Mouse (Mus musculus) CD8-positive naive resting alpha-beta T cell, adult 57 days (primary cell): ENCODE data around the gene Myl3. TPM values are rescaled to one million over a fixed set of nuclear protein-coding genes. Genes with fewer than 3 reads are reported as not detected.

ENCODE experiments used
- total RNA-seq: library from RNA; stranded (reverse); gene quantifications from one replicate; pipeline ENCODE4 v1.2.4, GENCODE M21; 2023

The Myl3 gene
- not detected for total RNA-seq

DNA sequence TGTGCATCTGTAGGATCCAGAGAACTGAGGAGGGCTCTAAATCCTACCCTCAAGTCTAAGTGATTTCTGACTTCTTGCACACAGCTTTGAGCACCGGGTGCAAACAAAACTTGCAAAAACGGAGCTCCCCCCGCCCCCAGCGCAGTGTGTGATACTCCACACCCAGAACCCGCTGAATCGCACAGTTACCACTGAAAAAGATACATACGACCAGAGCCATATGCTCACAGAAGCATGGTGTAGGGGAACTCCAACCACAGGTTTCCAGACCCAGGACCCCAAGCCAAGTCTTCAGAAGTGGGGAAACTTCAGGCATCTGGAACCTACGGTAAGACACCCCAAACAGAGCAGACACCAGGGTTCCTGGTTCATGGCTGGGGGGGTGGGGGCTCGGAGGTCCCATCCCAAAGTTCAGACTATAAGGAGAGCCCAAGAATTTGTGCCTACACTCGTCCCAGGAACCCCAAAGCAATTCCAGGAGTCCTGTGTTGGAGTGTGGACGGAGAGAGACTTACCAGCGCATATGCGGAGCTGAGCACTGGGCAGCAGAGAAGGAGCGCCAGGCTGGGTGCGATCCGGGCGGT, at the start of gene Myl3:
Gene Myl3 (plus strand): TSS at position 151 of the 584 bp plus-strand sequence.

DNA sequence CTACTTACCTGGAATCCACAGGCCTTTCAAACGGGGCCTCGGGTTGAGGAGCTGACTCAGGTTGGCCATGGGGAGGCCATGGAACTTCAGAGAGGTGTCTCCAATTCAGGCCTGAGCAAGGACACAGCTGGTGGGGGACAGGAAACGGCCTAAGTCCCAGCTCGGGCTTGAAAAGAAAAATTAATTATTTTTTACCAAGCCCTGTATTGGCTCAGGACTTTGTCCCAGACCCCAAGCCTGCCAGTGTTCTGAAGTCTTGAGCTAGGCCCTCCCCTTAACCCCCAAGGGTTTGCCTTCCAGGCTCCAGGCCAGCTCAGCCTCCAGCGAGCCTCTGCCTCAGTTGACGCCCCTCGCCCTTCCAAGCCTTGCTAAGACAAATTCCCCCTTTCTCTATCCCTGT, 5.3 kb downstream of the Myl3 start, which contains the start of gene Pth1r:
Gene Pth1r (minus strand): TSS at position 185 of the 400 bp plus-strand sequence.

DNA sequence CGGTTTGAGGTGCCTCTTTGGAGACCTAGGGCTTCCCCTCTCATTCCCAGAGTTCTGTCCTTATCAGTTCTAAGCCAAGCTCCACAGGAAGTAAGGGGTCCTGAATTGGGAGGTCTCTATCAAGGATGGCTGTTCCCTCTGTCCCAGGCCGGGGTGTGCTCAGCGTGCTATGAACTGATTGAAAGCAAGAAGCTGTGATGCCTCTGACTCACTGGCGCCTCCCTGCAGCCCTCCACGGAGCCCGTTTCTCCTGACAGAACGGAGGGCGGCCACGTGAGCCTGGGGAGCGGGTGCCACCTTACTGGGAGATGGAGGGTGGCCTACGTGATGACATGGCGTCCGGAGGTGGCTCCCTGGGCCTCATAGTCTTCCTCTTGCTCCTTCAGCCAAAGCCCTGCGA, 56.2 kb downstream of the Myl3 start, which contains the start of gene Prss42:
Gene Prss42 (plus strand): TSS at position 301 of the 400 bp plus-strand sequence.

DNA sequence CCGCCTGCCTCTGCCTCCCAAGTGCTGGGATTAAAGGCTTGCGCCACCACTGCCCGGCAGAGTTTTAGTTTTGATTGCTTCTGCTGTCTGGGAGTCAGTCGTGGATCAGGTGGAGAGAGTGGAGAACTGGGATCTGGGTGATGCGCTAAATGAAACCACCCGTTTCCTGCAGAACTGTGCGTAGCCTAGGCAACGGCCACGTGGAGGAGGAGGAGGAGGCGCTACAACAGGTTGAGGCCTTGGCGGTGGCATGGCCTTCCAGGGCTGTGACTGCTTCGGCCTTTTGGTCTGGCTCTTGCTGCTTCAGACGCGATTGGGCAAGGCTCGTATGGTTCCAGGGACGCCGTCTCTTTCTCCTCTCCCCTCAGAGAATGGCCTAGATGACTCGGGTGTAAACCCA, 72.1 kb downstream of the Myl3 start, which contains the start of gene Prss44:
Gene Prss44 (plus strand): TSS at position 206 of the 400 bp plus-strand sequence.

Other genes starting within 250 kb of the Myl3 start
- 130 TPM for gene Setd2, start 209.3 kb upstream of the Myl3 start, total RNA-seq
- 5.8 TPM for gene Nradd, start 117.4 kb upstream of the Myl3 start, total RNA-seq
- gene Nbeal2, start 87.7 kb upstream of the Myl3 start, total RNA-seq: 85.6 TPM
- 86.0 TPM for gene Ccdc12, start 85.4 kb upstream of the Myl3 start, total RNA-seq
- gene Pth1r, start 5.3 kb downstream of the Myl3 start, total RNA-seq: not detected
- not detected for gene Prss42, start 56.3 kb downstream of the Myl3 start, total RNA-seq
- gene Prss44, start 72.1 kb downstream of the Myl3 start, total RNA-seq: not detected
- gene Prss43, start 84.8 kb downstream of the Myl3 start, total RNA-seq: not detected
- gene Prss45, start 92.7 kb downstream of the Myl3 start, total RNA-seq: not detected
- gene Prss46, start 102.6 kb downstream of the Myl3 start, total RNA-seq: not detected
- gene Prss50, start 116.1 kb downstream of the Myl3 start, total RNA-seq: not detected
- 486 TPM for gene Als2cl, start 138.0 kb downstream of the Myl3 start, total RNA-seq
- 42.9 TPM for gene Tmie, start 138.3 kb downstream of the Myl3 start, total RNA-seq
- 4.0 TPM for gene Fam240a, start 175.0 kb downstream of the Myl3 start, total RNA-seq
- gene Tdgf1, start 204.3 kb downstream of the Myl3 start, total RNA-seq: 1.9 TPM
- gene Lrrc2, start 209.7 kb downstream of the Myl3 start, total RNA-seq: not detected
- gene Rtp3, start 248.7 kb downstream of the Myl3 start, total RNA-seq: not detected